10 mouse cellular contexts compared by ENCODE assay signal in the genomic region with DNA sequence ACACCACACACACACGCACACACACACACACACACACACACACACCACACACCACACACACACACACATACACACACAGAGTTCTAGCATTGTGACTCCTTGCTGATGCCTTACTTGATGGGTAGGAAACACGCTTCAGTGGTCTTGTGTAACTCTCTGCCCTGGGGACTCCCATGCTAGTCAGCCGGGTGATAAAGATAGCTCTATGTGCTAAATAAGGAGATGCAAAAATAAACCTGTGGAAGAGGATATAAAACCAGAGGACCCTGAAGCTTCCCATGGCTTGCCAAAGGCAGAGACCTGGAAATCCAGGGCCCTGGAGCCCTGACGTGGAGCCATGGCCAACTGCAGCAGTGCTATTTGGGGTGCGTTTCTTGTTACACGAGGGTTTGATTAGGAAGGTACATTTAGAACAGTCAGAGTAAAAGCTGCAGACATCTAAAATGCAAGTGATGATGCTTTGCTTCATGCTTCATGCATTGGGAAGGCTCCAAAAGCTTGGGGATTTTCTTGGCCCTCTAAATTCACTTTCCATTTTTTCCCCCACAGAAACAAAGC. TPM values are rescaled to one million over a fixed set of nuclear protein-coding genes. Genes with fewer than 3 reads are reported as not detected.
DNase-seq lines count a peak whose midpoint lies in the region; ATAC-seq lines count a peak whose summit lies in the region.
"Had no signal": no experiment of that assay in that cellular context is flagged by ENCODE, and none has a peak within 500 bp of the region (broad histone marks: within the 10 kb centered on the region; RNA-seq: fewer than 3 reads in every experiment).

No protein-coding gene starts in this region.

- ATAC-seq in heart, embryonic 15.5 days (replicated peaks; ENCODE audit: insufficient number of reproducible peaks, insufficient read depth, low FRiP score, low read depth), result no peak
- ATAC-seq in liver, embryonic 11.5 days (replicated peaks; ENCODE audit: low FRiP score), result no peak

- H3K27ac ChIP-seq in heart, embryonic 15.5 days, result peak overlapping the region; percentile 26
- no peak overlapping the region for H3K27ac ChIP-seq in liver, embryonic 11.5 days (ENCODE audit: low read depth, low read length)

- WGBS in heart, embryonic 15.5 days, result 44% methylated on average over 6 of the region's 6 CpGs
- 80% methylated on average over 6 of the region's 6 CpGs for WGBS in liver, embryonic 11.5 days

- H3K4me2 ChIP-seq in heart, embryonic 15.5 days, result no peak overlapping the region; the same call in 1 of the 2 replicates
- H3K4me2 ChIP-seq in liver, embryonic 11.5 days, result no peak overlapping the region
- H3K4me2 ChIP-seq: lung, embryonic 14.5 days had no signal

- intact Hi-C loops in left cerebral cortex, postnatal 4 days (cut with DNase I), result no loop called here

- DNase-seq in cerebellum, postnatal 25 days, result peak; percentile 22 to 31
- DNase-seq in cerebellum, adult 8-10 months, result no peak
- peak; percentile 47 for DNase-seq in left cerebral cortex, adult 11 months (ENCODE audit: low spot score)
- DNase-seq in left cerebral cortex, postnatal 4 days, result no peak
- DNase-seq in right cerebral cortex, postnatal 4 days, result peak; percentile 16
- no peak for DNase-seq in liver, embryonic 11.5 days (ENCODE audit: low spot score)
- DNase-seq in kidney, postnatal 14 days, result no peak
- DNase-seq: kidney, postnatal 36 days; lung, embryonic 14.5 days had no signal

- H3K36me3 ChIP-seq in heart, embryonic 15.5 days, result no peaks in the 10 kb centered on the region
- H3K36me3 ChIP-seq in liver, embryonic 11.5 days (ENCODE audit: control insufficient read depth, insufficient read depth, low read length), result no peaks in the 10 kb centered on the region

- H3K9me3 ChIP-seq in heart, embryonic 15.5 days (replicated peaks), result no peaks in the 10 kb centered on the region
- no peaks in the 10 kb centered on the region for H3K9me3 ChIP-seq in liver, embryonic 11.5 days (ENCODE audit: control insufficient read depth, low read length)

- no peak overlapping the region for H3K4me3 ChIP-seq in heart, embryonic 15.5 days
- no peak overlapping the region for H3K4me3 ChIP-seq in liver, embryonic 11.5 days (ENCODE audit: low read depth, low read length)

- H3K4me1 ChIP-seq in heart, embryonic 15.5 days (replicated peaks), result peaks cover 5% of the 10 kb centered on the region
- H3K4me1 ChIP-seq in liver, embryonic 11.5 days (replicated peaks; ENCODE audit: control insufficient read depth, insufficient read depth, low read length), result no peaks in the 10 kb centered on the region

- H3K27me3 ChIP-seq in heart, embryonic 15.5 days, result no peaks in the 10 kb centered on the region
- H3K27me3 ChIP-seq in liver, embryonic 11.5 days (replicated peaks; ENCODE audit: control insufficient read depth, insufficient read depth, low read length), result no peaks in the 10 kb centered on the region

- H3K9ac ChIP-seq in heart, embryonic 15.5 days, result no peak overlapping the region
- no peak overlapping the region for H3K9ac ChIP-seq in liver, embryonic 11.5 days (ENCODE audit: low read depth, low read length)
- H3K9ac ChIP-seq: lung, embryonic 14.5 days had no signal

RNA-seq across cellular contexts. Expression of gene Rasgrp3, which starts 7.4 kb away (rescaled TPM):
- total RNA-seq in left cerebral cortex, postnatal 4 days (2021), result 1 to 10 TPM; 8.4 to 9.6 TPM
- polyA plus RNA-seq in heart, embryonic 15.5 days (2015; fragmentation: Nextera tagmentation; extraction: Ambion mirVana), result 15.4 and 20.1 TPM in 2 replicates
- polyA plus RNA-seq in liver, embryonic 11.5 days (2014; fragmentation: Nextera tagmentation; extraction: Ambion mirVana), result 9.8 and 14.9 TPM in 2 replicates

Comparison
In these comparisons a context has a peak if more than half of its experiments do, and no peak if none do; other contexts are left out.
1. DNase-seq: peak in cerebellum, postnatal 25 days (2 of 2), left cerebral cortex, adult 11 months (single experiment) and right cerebral cortex, postnatal 4 days (single experiment); none in cerebellum, adult 8-10 months (single experiment), left cerebral cortex, postnatal 4 days (single experiment), liver, embryonic 11.5 days (single experiment) and kidney, postnatal 14 days (single experiment).